Mouse (Mus musculus) erythroid progenitor cell, adult 5-6 weeks (primary cell): ENCODE data around the gene Mcur1. TPM values are rescaled to one million over a fixed set of nuclear protein-coding genes. Genes with fewer than 3 reads are reported as not detected.

Experiments used
- ATAC-seq: replicated peaks from 2 replicates; pipeline ENCODE4 v1.8.0; 2016; ENCODE audit warnings: moderate number of reproducible peaks, mild to moderate bottlenecking, moderate TSS enrichment, inconsistent platforms; ENCODE audit not compliant: poor library complexity, low FRiP score, severe bottlenecking
- total RNA-seq, 2 experiments: library from RNA; stranded (forward) in 1 of 2; stranded (reverse) in 1 of 2; fragments of 150-400 nt in 1 of 2; fragments of 186-747, 209-891 nt in 1 of 2; gene quantifications; 2 replicates each; pipeline versions ENCODE4 v1.2.3 to v1.2.4; 2015 to 2017; ENCODE audit warnings: low replicate concordance in 2 of 2

Mcur1 gene
- total RNA-seq (2015; ENCODE audit: low replicate concordance) (8.6 and 11.3 TPM in 2 replicates), total RNA-seq (2017; ENCODE audit: low replicate concordance) (4.7 and 16.6 TPM in 2 replicates)

- peak; percentile 94 for ATAC-seq
Measured at GRCm38 (mm10) chr13:43559711-43560457, at the start of gene Mcur1. Mcur1 (minus strand) TSS chr13:43560191.

GRCm38 (mm10) chr13:43608854-43609253, 48.9 kb upstream of the Mcur1 start:
- ATAC-seq, result no peak

GRCm38 (mm10) chr13:43603042-43603441, 43.1 kb upstream of the Mcur1 start:
- no peak for ATAC-seq

- no peak for ATAC-seq
Measured at GRCm38 (mm10) chr13:43602440-43602839, 42.4 kb upstream of the Mcur1 start.

GRCm38 (mm10) chr13:43600967-43601366, 41.0 kb upstream of the Mcur1 start:
- ATAC-seq, result no peak

- ATAC-seq, result no peak
Measured at GRCm38 (mm10) chr13:43595896-43596295, 35.9 kb upstream of the Mcur1 start.

GRCm38 (mm10) chr13:43592681-43593068, 32.7 kb upstream of the Mcur1 start:
- no peak for ATAC-seq

- ATAC-seq, result no peak
Measured at GRCm38 (mm10) chr13:43591828-43592680, 32.1 kb upstream of the Mcur1 start.

- ATAC-seq, result no peak
Measured at GRCm38 (mm10) chr13:43587844-43588840, 28.2 kb upstream of the Mcur1 start.

GRCm38 (mm10) chr13:43586966-43587365, 27.0 kb upstream of the Mcur1 start:
- ATAC-seq, result no peak

GRCm38 (mm10) chr13:43585335-43585734, 25.3 kb upstream of the Mcur1 start:
- ATAC-seq, result no peak

- no peak for ATAC-seq
Measured at GRCm38 (mm10) chr13:43583504-43583903, 23.5 kb upstream of the Mcur1 start.

- ATAC-seq, result no peak
Measured at GRCm38 (mm10) chr13:43582961-43583360, 23.0 kb upstream of the Mcur1 start.

GRCm38 (mm10) chr13:43580661-43581060, 20.7 kb upstream of the Mcur1 start:
- no peak for ATAC-seq

GRCm38 (mm10) chr13:43579740-43580139, 19.7 kb upstream of the Mcur1 start:
- peak; percentile 65 for ATAC-seq

- ATAC-seq, result no peak
Measured at GRCm38 (mm10) chr13:43577766-43578165, 17.8 kb upstream of the Mcur1 start.

- no peak for ATAC-seq
Measured at GRCm38 (mm10) chr13:43577254-43577653, 17.3 kb upstream of the Mcur1 start.

GRCm38 (mm10) chr13:43575431-43575830, 15.4 kb upstream of the Mcur1 start:
- ATAC-seq, result no peak

GRCm38 (mm10) chr13:43573979-43574378, 14.0 kb upstream of the Mcur1 start:
- no peak for ATAC-seq
